In genomic region chr5:38544423-38545415, GRCm38 (mm10) we compare ENCODE assay signal across 14 mouse cellular contexts. TPM values are rescaled to one million over a fixed set of nuclear protein-coding genes. Genes with fewer than 3 reads are reported as not detected.
DNase-seq lines count a peak whose midpoint lies in the region; ATAC-seq lines count a peak whose summit lies in the region.
"Had no signal": no experiment of that assay in that cellular context is flagged by ENCODE, and none has a peak within 500 bp of the region (broad histone marks: within the 10 kb centered on the region; RNA-seq: fewer than 3 reads in every experiment).

No protein-coding gene starts in this region.

- no peak for ATAC-seq in forebrain, embryonic 15.5 days (replicated peaks)
- ATAC-seq in kidney, embryonic 15.5 days (replicated peaks; ENCODE audit: low FRiP score): no peak; the same call in 1 of the 2 replicates
- ATAC-seq: CD4-positive, CD25-positive, alpha-beta regulatory T cell, adult 4 months had no signal

- DNase-seq in forebrain, embryonic 10.5 days (ENCODE audit: extremely low spot score, low spot score): no peak
- peak; percentile 54 for DNase-seq in kidney, adult 11 months
- DNase-seq in Muller cell, postnatal 12 days (ENCODE audit: inconsistent ontology term): peak; percentile 65
- peak; percentile 40 for DNase-seq in kidney, postnatal 14 days
- no peak for DNase-seq in B cell, adult 2 months
- DNase-seq in retina, embryonic 14.5 days (ENCODE audit: low spot score): no peak
- DNase-seq: layer of hippocampus, adult 9-11 months; lung, embryonic 14.5 days; right cerebral cortex, postnatal 14 days; thymus, adult 18-20 months had no signal

- peak overlapping the region; percentile 32 for H3K27ac ChIP-seq in forebrain, embryonic 15.5 days (replicated peaks)
- no peak overlapping the region for H3K27ac ChIP-seq in forebrain, embryonic 10.5 days
- H3K27ac ChIP-seq in kidney, embryonic 15.5 days: no peak overlapping the region

- no peaks in the 10 kb centered on the region for H3K9me3 ChIP-seq in forebrain, embryonic 15.5 days
- no peaks in the 10 kb centered on the region for H3K9me3 ChIP-seq in forebrain, embryonic 10.5 days
- H3K9me3 ChIP-seq in kidney, embryonic 15.5 days (replicated peaks): no peaks in the 10 kb centered on the region

- no peak overlapping the region for H3K4me2 ChIP-seq in forebrain, embryonic 15.5 days (replicated peaks)
- H3K4me2 ChIP-seq in kidney, embryonic 15.5 days: no peak overlapping the region
- H3K4me2 ChIP-seq: heart, embryonic 11.5 days; lung, embryonic 14.5 days had no signal

- H3K27me3 ChIP-seq in forebrain, embryonic 15.5 days: no peaks in the 10 kb centered on the region
- H3K27me3 ChIP-seq in forebrain, embryonic 10.5 days (ENCODE audit: poor library complexity, severe bottlenecking): no peaks in the 10 kb centered on the region
- no peaks in the 10 kb centered on the region for H3K27me3 ChIP-seq in kidney, embryonic 15.5 days

- no peak overlapping the region for H3K9ac ChIP-seq in forebrain, embryonic 15.5 days (replicated peaks)
- no peak overlapping the region for H3K9ac ChIP-seq in kidney, embryonic 15.5 days
- H3K9ac ChIP-seq: lung, embryonic 14.5 days had no signal

- WGBS in forebrain, embryonic 15.5 days: 85% methylated on average over 5 of the region's 5 CpGs
- WGBS in forebrain, embryonic 10.5 days: 91% methylated on average over 5 of the region's 5 CpGs
- WGBS in kidney, embryonic 15.5 days: 50% methylated on average over 5 of the region's 5 CpGs

- H3K36me3 ChIP-seq in forebrain, embryonic 15.5 days: peaks cover 87% of the 10 kb centered on the region
- peaks cover 100% of the 10 kb centered on the region for H3K36me3 ChIP-seq in forebrain, embryonic 10.5 days (replicated peaks)
- peaks cover 100% of the 10 kb centered on the region for H3K36me3 ChIP-seq in kidney, embryonic 15.5 days

- no peak overlapping the region for H3K4me3 ChIP-seq in forebrain, embryonic 15.5 days
- H3K4me3 ChIP-seq in forebrain, embryonic 10.5 days: no peak overlapping the region
- no peak overlapping the region for H3K4me3 ChIP-seq in kidney, embryonic 15.5 days (replicated peaks)

- peaks cover 17% of the 10 kb centered on the region for H3K4me1 ChIP-seq in forebrain, embryonic 15.5 days
- no peaks in the 10 kb centered on the region for H3K4me1 ChIP-seq in forebrain, embryonic 10.5 days
- H3K4me1 ChIP-seq in kidney, embryonic 15.5 days: peaks cover 5% of the 10 kb centered on the region

RNA-seq across cellular contexts. Expression of gene Wdr1, which starts 18.3 kb away (rescaled TPM):
- 162 and 176 TPM in 2 replicates for polyA plus RNA-seq in forebrain, embryonic 15.5 days (2015; fragmentation: Nextera tagmentation; extraction: Ambion mirVana)
- 171 and 173 TPM in 2 replicates for polyA plus RNA-seq in forebrain, embryonic 10.5 days (2016; fragmentation: Nextera tagmentation; extraction: Ambion mirVana)
- 195 and 206 TPM in 2 replicates for polyA plus RNA-seq in kidney, embryonic 15.5 days (2015; fragmentation: Nextera tagmentation; extraction: Ambion mirVana)

RNA-seq across cellular contexts. Expression of gene Slc2a9, which starts 41.8 kb away (rescaled TPM):
- polyA plus RNA-seq in forebrain, embryonic 15.5 days (2015; fragmentation: Nextera tagmentation; extraction: Ambion mirVana): 0.15 and 0.49 TPM in 2 replicates
- 0.22 and 0.47 TPM in 2 replicates for polyA plus RNA-seq in forebrain, embryonic 10.5 days (2016; fragmentation: Nextera tagmentation; extraction: Ambion mirVana)
- 1.4 and 1.6 TPM in 2 replicates for polyA plus RNA-seq in kidney, embryonic 15.5 days (2015; fragmentation: Nextera tagmentation; extraction: Ambion mirVana)

Comparison
In these comparisons a context has a peak if more than half of its experiments do, and no peak if none do; other contexts are left out.
1. DNase-seq: peak in kidney, adult 11 months (single experiment), Muller cell, postnatal 12 days (single experiment) and kidney, postnatal 14 days (single experiment); none in forebrain, embryonic 10.5 days (single experiment), B cell, adult 2 months (0 of 2) and retina, embryonic 14.5 days (single experiment).